Mouse (Mus musculus): ENCODE measurements around the gene Dmrta2.

DNA sequence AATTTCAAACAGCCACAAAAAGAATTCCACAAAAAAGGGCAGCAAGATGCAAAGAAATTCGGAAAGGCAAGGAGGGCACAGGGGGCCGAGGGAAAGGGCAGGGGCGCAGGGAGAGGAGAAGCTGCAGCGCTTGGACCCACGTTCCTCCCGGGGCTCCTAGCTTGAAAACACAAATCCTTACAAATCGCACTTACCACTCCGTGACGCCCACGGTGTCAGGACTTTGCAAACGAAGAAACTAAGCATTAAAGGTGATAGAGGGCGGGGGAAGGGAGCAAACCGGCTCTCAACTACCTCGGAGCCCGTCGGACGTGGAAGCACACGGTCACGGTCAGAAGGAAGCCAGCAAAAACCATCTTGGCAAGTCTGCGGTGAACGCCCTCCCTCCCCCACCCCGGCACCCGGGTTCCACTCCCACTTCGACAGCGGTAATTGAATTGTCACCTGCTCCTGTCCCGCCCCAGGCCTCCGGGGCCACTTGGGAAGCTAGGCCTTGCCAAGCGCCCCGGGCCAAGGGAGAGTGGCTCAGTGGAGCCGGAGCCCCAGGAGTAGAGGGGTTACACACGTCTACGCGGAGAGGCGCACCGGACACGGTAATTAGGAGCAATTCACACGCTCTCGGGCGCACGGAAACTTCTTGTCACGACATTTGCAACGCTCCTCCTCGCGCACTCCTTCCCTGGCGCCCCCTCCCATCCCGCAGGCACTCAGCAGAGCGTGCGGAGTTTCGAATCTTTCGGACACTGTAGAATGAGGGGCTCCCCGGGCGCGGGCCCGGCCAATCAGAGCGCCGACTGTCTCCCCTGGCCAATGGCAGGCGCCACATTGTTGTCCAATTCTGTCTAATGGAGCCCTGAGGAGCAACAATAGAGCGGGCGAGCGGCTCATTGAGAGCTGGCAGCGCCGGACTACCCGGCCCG lies at the start of gene Dmrta2:
- TF ChIP-seq EP300 (IDR thresholded peaks at IDR 0.05; ENCODE audit: insufficient read depth, low read depth, low read length) (no peak), POLR2A (IDR thresholded peaks at IDR 0.05; ENCODE audit: insufficient read depth, low read length) (no peak), CTCF (IDR thresholded peaks at IDR 0.05; ENCODE audit: low read depth, low read length) (no peak)
